In the genomic region with DNA sequence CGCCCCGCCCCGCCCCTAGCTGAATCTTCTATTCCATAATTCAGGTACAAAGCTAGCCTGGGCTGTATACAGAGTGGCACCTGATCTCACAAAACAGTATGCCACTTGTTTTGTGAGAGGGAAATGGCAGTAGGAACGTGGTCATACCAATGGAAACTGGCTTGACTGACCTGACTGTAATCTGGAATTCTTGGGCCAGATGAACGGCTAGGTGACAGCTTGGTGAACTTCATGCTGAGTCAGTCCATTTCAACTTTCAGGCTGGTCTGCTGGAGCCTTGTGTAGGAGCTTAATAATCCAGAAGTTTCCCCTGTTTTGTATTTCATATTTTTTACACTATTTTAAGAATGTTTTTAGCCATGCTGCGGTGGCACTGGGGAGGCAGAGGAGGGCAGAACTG, we compare ENCODE assay signal across 1 mouse cellular context.
TF ChIP-seq lines count a peak whose summit lies in the region.

No protein-coding gene starts in this region.

TF ChIP-seq in myocyte, 11 proteins besides CTCF, POLR2A, EP300 and RAD21 (continued from another document):
- TF ChIP-seq MYOG (IDR thresholded peaks at IDR 0.05; ENCODE audit: control insufficient read depth in 1 of 3, insufficient read depth in 1 of 3, insufficient read length in 2 of 3, low read depth in 2 of 3) (no peak), TCF12 (IDR thresholded peaks at IDR 0.05; ENCODE audit: insufficient read depth, poor library complexity, severe bottlenecking) (no peak), POLR2AphosphoS2 (IDR thresholded peaks at IDR 0.05; ENCODE audit: insufficient read length, low read depth) (no peak), TCF3 (IDR thresholded peaks at IDR 0.05; ENCODE audit: insufficient read length, low read depth) (no peak), USF1 (IDR thresholded peaks at IDR 0.05; ENCODE audit: low read depth) (no peak), CEBPB (IDR thresholded peaks at IDR 0.05; ENCODE audit: insufficient read depth, poor library complexity, severe bottlenecking) (no peak)
